Mouse (Mus musculus) layer of hippocampus, postnatal 25 days (tissue): Measurements from ENCODE around the gene Tdrd3. TPM values are rescaled to one million over a fixed set of nuclear protein-coding genes. Genes with fewer than 3 reads are reported as not detected.

Experiments
- DNase-seq, 2 experiments: peaks; one replicate each; pipeline ENCODE4 v3.0.0; 2022; ENCODE audit warnings: mixed read lengths in 2 of 2, low spot score in 1 of 2; ENCODE audit errors: extremely low spot score in 1 of 2
- total RNA-seq, 2 experiments: library from RNA; stranded (reverse); gene quantifications; 2 replicates each; pipeline ENCODE4 v1.2.3; 2021

Tdrd3 gene
- total RNA-seq, 2 experiments from 2014 or later = 25.8 to 28.1 TPM

DNA sequence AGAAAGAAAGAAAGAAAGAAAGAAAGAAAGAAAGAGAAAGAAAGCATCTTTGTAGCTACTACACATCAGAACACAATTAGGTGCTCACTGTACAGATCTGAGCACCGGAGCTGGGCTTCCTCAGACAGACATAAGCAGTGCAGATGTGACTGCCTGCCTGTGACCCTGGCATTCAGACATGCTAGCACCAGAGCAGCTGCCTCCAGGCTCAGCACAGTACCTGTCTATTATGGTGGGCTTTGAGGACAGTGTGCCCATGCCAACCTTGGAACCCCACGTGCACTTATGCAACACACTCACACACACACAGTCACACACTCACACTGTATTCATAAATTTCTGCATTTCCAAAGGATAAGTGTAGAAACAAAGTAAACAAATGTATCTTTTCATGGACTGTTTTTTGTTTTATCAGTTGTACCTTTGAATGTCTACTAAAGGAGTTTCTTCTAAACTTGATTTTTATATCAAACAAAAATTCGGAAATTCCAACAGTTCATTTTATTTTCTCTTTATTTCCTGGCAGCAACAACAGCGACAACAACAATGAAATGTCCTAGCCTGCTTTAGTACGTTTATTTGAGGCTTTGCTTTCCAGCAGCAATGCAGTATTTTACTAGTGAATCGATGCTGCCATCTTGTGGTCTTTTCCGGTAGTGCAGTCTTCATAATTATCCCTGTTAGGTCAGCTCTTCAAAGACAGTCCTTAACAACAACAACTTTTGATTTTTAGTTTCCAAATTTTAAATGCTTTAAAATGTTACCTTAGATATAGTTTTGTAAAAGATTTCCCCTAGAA is 35.4 kb downstream of the Tdrd3 start:
- DNase-seq = peak; percentile 61 to 93

DNA sequence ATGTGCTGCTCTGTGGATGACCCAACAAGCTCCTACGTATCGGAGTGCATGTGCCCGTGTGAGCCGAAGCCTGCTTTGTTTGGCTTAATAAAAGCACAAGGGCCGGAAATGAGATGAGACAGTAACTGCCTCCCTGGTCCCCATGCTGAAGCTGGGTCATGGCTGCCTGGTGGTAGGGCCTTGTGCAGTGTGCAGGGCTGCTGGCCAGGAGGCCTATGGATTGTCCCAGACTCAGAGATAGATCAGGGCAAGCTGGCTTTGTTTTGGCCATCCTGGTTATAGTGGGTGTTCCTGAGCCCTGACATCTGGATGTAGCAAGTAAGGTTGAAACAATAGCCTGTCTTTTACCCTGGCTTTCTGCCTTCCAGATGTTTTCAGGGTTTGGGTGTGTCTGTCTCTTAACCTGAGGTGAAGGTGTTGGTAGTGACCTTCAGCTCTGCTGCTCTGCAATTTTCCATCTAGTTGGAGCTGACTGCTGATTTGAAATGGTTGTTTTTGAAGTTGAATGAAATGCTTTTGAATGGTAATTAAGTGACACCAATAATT is 39.3 kb downstream of the Tdrd3 start:
- DNase-seq = no peak

DNA sequence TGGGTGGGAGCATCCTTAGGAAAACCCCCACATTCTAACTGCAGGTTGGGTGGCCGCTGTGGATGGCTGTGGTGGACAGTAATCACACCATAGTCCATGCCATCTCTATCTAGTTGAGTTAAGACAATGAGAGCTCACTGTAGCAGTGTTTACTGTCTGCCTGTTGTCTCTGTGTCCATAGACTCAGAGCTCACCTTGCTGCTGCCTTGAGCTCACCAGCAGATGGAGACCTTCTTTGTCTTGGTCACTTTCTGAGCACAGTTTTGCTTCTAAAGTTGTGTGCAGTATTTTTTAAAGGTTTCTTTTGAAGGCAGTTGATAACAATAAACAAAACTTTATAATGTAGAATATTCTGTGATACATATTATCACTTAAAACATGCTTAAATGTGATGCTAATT is 43.3 kb downstream of the Tdrd3 start:
- DNase-seq = no peak

DNA sequence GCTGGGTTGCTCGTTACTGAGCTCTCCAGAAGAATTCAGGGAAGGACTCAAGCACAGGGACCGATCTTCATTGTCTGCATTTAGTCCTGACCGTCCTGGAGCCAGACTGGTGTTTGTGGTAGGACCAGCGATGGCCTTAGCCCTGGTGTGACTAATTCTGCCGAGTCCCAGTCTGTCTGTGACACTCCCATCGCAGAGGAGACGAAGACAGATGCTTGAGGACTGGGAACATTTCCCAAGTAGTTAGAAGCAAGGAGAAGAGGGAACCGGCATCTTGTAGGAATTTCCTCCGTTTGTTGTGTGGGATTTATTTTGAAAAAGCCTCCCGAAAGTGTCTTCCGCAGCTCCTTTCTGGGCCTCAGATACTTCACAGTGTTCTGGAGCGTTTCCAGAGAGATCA is 45.1 kb downstream of the Tdrd3 start:
- no peak for DNase-seq

DNA sequence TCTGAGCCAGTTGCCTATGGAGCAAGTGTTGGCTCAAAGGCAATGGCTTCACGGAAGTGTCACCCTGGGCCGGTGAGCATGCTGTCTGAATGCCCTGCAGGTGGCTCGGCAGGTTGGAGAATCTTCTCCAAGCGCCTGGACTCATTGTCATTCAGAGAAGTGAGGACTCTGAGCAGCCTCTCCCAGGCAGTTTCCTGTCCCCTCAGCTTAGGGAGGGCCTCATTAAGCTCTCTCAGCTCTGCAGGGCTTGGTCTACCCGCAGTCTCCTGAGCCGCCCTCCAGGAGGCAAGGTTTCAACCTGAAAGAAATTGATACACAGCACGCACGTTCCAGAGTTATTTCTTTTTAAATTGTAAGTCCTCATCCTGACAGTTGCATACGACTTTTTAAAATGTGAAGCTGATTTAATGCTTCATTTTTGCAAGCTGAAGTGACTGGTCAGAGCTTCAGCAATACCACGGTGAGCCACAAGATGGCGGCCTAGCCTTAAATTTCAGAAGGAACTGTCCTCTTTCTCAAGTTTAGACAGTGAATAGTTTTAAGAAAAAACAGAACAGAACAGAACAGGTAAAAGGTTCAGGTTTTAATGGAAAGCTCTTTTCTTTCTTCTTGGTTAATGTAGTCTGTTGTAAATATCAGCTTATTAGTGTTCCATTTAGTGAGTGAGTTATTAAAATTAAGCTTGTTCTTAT is 47.7 kb downstream of the Tdrd3 start:
- peak; percentile 76 to 99 for DNase-seq

DNA sequence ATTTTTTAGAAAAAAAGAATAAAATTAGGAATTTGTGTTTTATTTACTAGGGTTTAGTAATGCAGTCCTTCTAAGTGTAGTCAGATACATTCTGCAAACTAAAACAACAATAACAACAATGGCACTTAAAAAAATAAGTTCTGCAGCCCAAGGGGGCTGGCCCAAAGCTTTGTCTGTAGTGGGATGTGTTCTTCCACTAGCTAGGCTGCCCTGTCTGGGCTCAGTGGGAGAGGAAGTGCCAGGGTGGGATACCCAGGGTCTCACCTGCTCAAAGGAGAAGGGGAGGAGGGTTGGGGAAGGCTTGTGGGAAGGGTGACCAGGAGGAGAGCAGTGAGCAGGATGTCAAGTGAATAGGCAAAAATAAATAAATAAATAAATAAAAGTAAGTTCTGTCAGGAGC is 48.2 kb downstream of the Tdrd3 start:
- DNase-seq = no peak

DNA sequence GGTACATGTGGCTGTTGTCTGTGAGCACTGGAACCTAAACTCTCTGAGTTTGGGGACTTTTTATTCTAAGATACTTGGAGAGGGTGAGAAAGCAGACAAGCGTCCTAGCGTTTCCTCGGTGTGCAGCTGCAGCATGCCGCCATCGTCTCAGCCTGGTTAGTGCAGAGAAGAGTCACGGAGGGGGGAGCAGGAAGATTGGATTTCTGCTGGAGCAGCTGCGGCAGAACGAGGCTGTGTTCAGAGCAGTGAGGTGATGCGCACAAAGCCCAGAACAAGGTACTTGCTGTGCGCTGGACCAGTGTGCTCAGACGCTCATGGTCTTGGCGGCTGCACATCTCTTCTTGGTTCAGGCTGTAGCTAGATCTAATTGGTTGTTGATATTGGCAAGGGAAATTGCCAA is 51.1 kb downstream of the Tdrd3 start:
- DNase-seq = no peak

DNA sequence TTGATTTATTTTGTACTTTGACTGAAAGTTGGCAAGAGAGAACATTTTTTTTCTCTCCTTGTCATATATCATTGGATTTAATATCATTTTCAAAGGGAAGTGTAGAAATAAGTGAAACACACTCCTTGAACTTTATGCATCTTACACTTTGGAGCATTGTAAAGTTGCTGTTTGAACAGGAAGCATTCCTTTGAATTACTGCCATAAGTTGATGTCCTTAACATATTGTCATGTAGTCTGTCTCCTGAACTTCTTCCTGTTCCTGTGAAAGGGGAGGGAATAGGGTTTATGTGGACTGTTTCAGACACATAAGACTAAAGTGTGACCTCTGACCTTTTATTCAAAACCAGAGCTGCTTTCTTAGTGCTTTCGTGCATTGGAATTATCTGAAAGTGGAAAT is 55.1 kb downstream of the Tdrd3 start:
- no peak for DNase-seq

DNA sequence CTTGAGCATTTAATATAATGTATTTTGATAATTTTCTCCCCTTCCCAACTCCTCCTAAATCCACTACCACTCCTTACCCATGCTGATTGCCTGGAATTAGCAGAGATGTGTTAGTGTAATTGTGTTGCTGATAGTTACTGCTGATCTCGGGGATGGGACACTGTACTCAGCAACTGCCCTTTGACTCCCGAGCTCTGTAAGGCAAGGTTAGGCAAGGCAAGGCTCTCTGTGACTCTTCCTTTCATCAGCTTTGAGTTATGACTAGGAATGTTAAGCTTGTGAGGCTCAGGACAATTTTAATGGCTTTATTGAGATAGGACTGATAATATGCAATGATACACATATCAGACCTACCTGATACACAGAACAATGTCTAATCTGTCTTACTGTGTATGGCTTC is 56.3 kb downstream of the Tdrd3 start:
- no peak for DNase-seq

DNA sequence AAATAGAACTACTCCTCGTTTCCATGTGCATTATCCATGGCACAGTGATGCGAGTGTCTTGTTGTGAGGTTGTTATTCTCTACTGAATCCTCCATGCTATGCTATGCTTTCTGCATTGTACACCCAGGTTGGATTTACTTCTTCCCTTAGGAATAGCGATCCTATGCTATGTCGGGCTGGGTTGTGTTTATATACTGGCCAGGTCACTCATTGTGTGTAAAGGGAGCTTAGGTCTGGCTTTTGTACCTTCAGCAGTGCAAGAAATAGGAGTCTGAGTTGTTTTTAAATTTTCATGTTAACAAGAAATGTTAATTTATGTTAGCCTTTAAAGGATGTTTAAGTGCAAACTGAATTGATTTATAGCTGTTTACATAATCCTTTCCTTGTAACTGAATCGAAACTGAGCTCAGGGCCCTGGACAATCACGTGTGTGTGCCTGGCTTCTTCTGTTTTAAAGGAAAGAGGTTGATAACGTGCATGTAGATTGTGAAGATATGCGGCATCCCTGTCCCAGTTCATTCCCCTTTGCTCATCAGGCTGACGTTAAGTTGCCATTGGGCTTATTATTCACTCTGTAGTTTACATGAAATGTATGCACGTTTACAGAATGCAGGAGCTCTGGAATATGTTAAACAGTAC is 59.4 kb downstream of the Tdrd3 start:
- no peak for DNase-seq

DNA sequence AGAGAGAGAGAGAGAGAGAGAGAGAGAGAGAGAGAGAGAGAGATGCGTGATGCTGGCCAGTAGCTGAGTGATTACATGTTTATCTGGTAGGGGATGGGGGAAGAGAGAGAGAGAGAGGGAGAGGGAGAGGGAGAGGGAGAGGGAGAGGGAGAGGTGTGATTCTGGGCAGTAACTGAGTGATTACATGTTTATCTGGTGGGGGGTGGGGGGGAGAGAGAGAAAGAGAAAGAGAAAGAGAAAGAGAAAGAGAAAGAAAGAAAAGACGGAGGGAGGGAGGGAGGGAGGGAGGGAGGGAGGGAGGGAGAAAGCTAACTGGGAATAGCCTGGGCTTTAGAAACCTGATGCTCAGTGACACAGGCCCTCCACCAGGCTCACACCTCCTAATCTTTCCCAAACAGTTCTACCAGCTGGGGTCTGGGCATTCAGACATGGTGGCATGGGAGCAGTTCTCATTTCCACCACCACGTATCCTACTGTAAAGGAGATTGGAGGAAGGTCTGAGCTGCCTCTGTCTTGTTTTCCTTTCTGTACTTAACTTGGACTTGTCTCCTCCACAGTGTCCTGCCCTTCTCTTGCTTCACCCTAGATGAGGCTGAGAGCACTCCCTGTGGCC is 62.0 kb downstream of the Tdrd3 start:
- no peak for DNase-seq

DNA sequence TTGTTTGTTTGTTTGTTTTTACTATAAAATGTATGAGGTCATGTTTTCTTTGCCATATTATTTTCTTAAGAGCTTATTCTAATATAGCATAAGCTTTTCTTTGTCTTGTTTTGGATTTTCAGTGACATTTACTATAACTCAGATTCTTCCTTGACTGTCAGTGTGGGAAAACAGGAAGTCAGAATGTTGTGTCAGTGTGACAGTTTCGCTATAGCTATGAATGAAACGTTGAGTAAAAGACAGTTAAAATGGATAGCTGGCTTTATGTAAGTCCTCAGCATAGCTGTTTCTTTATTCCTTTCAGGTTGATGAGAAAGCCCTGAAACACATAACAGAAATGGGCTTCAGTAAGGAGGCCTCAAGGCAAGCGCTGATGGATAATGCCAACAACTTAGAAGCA is 69.4 kb downstream of the Tdrd3 start:
- no peak for DNase-seq

DNA sequence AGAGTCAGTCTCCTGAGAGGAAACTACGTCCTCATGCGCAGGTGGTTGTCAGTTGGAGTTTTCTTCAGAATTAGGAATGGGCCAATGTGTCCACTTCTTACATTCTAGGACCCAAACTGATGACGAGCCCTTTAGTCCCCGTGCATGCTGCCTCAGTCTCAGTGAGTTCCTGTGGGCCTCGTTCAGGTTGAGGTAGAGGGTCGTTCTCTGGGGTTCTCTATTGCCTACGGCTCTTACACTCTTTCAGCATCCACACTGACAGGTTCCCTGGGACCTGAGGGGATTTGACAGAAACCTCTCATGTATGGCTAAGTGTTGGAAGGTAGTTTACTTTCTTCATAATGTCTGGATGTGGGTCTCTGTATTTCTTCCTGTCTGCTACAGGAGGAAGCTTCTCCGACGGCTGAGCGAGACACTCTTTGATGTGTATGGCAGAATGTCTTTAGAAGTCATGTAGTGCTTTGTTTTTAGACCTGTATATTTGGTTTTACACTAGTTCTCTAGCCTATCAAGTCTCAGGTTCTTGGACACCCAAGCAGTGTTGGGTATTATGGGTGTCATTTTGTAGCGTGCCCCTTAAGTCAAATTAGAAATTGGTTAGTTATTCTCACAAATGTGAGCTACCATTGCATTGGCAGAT is 81.6 kb downstream of the Tdrd3 start:
- DNase-seq = no peak

DNA sequence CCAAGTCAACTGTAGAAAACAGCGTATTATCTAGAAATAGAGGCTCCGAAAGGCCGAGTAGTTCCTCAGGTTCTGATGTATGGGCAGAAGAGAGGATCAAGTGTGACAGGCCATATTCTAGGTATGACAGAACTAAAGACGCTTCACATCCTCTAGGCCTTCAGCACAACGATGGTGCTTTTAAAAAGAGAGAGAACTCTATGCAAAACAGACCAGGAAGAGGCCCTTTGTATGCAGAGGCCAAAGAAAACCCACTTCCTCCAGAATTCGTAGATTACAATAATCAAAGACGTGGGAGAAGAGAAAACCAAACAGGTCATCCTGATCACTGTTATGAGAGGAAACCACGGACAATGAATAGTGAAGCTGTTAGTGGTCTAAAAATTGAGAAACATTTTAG is 89.5 kb downstream of the Tdrd3 start:
- no peak for DNase-seq

DNA sequence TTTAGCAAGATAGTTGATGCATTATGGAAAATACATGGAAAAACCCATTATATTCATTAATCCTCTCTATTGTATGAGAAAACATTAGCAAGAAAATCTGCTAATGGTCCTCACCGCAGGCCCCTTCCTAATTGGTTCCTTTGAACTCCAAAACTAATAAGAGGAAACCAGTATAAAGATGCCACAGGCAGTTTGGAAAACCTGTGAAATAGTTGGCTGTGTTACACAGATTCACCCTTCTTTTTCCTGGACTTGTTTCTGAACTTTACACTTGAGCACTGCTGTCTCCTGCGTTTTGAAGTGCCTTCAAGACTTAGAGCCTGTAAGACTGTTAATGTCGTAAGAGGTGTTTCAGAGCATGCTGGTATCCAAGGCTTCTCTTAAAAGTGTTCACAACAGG is 98.8 kb downstream of the Tdrd3 start:
- no peak for DNase-seq

DNA sequence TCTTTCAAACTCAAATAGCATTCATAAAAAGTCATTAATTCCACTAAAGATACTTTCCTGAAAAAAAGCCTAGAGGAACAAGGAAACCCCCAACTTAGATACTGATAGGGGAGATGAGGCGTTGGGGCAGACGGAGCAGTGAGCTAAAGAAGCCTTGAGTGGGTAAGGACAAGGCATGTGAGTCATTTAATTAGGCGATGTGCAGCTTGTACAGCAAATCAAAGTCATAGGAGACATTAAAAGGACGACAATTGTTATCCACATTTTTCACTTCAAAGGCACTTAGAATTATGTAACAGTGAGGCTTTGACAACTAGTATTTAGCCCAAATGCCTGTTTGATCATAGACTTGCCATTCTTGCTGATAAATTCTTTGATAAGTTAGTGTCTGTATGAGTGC is 100.9 kb downstream of the Tdrd3 start:
- DNase-seq = no peak

DNA sequence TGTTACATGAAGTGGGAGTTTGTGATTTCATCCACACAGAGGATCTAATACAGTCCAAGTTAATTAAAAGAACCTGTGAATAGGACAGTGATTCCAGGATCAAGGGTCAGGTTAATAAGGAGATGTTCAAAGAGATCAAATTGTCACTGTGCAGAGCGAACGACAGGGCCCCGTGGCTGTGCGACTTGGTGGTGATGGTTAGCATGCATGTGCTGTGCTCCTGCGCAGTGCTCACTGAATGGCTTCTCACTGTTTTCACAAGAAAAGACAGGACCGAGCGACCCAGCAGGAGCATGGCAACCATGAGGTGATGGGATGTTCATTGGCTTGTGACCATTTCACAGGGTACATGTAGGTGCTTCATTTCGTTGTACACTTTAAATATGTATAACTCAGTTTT is 115.4 kb downstream of the Tdrd3 start:
- no peak for DNase-seq

DNA sequence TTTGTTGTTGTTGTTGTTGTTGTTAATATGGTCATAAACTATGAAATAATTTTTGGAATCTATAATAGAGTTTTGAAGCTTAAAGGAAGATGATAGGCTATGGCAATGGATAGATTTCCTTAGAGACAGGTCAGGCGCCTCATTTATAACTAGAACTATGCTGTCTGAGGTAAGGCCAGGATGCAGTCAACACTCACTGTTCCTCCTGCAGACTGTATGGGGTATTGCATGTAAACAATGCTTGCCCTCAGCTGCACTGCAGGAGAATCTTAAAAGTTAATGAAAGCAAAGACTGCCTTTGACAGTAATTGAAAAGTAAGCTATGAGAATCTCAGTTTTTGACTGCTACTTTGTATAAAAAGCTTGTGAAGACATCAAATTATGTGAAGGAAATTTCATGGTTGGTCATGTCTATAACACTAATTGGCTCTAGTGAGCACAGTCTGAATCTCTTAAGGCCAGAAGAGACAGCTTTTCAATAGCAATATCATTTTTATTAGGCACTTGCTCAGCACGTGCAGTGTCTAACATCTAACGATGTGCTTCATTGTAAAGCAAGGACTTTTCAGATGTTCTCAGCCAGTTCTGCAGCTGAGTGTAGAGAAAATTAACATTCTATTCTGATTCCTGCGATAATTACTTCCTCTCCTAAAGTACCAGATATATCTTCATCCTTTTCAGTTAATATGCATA is 120.8 kb downstream of the Tdrd3 start:
- no peak for DNase-seq

DNA sequence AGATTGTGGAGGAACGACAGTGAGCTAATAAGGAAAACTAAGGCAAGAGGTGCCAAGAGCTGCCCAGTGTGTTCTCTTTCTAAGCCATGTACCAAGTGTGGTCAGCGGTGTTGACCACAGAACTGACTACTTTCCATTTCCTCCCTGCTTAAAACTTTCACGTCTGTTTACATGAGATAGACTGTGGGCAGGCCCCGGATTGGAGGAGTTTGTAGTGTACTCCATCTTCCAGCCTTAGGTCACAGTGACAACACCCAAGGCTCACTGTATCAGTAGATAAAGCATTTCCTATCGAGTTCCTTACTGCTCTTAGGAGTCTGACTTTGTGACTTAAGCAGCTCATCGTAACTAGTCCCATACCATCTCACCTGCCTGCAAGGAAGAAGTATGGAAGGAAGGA is 133.5 kb downstream of the Tdrd3 start:
- DNase-seq = no peak

DNA sequence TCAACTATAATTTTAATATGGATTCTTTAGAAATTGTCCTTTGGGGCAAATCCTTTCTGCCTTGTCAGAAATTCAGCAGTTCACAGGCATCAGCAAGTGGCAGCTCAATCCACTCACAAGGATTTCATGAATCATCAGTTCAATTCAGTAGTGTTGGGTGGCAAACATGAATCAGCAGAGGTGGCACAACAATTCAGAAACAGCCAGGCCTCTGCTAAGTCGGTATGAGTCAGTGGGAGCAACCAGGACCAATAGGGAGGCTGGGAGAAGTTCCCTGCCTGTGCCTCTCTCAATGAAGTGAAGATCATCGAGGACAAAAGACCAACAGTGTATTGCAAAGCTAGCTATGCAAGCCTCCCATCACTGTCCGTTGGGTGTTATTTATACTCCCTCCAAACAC is 135.8 kb downstream of the Tdrd3 start:
- DNase-seq = no peak
